Mouse (Mus musculus): ENCODE measurements around the gene St3gal3. TPM values are rescaled to one million over a fixed set of nuclear protein-coding genes. Genes with fewer than 3 reads are reported as not detected.

Gene St3gal3
- total RNA-seq, 4 experiments from 2014 or later, result 30.4 to 40.3 (median 35.3) TPM

DNA sequence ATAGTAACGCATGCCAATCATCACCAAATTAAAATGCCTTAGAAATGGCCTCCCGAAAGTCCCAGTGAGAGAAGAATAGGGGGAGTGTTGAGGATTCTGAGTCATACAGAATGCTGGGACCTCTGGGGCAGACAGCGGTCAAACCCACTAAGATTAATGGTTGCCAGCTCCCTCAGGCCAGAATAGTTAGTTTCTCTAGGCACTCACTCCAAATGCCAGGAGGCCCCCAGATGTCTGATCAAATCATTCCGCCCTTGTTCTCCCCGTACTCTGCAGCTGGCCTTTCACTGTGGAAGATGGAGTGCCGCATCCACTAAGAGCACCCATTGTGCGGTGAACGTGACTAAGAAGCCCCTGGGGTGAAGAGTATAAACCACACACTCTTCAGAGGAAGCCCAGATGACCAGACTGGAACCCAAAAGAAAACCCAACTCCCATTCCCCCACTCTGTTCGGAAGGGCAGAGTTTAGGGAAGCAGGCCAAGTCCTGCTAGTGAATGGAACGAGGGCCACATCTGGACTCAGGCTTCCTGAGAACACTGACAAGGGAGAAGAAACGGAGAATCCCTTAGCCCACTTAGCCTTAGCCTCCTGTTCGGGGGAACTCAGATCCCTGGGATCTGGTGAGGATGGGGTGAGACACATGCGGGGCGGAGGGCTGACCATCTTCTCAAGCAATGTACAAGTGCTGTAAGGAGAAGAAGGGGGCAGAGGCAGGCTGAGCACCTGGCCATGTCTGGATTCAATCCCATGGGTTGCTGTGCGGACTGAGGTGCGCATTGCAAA lies 117.5 kb downstream of the St3gal3 start:
- DNase-seq, result no peak

DNA sequence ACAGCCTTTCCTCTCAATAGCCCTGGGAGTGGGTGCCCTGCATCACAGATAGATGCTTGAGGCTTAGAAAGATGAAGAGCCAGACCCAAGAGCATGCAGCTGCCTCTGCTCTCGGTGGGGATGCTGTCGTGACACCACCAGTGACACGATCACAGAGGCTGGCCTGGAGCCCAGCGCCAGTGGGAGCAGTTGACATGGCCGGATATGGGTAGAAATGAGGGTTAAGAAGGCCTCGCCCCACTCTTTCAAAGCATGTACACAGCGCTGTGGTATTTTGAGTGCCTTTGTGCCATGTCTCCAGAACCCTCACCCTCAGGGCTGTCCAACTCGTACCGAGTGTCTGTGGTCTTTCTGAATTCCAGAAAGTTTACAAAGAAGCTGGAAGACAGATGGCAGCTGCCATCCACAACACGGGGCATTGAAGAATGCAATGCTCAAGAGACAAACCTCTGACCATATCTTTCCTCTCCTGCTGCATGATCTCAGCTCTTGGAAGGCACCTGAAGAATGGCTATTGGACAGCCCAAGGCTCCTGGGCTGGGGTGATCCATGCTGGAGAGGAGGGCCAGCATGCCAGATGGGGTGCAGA lies 118.3 kb downstream of the St3gal3 start:
- no peak for DNase-seq

DNA sequence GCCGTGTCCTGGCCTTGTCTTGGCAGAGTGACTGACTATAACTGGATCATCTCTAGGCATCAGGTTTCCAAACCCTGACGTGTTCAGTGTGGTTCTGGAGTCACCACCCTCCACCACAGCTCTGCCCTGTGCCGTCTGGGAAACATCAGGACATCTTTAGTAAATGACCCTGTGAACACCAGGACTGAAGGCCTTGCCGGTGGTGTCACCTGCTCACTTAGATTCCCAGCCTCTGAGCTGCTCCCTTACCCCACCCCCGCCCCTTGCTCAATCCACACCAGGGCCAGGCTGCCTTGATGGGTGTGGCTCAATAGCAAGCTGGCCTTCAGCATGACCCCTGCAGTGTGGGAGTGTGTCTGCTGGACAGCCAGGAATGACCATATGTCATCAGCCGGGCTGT lies 119.1 kb downstream of the St3gal3 start:
- peak; percentile 58 for DNase-seq

DNA sequence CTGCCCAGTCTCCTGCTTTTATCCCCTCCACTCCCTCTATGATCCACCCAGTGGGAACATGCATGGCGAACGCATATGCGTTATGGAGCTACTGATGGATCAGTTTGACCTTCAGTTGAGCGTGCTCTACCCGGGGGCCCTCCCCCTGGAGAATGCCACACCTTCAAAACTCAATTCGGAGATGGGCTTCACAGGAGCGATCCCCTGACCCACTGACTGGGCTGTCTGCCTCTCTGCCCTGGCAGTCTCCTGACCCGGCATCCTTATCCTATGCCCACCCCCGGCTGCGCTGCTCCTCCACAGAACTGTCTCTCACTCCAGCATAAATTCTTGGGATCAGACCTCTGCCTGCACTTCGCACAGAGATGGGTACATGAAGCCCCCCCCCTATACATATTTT lies 119.6 kb downstream of the St3gal3 start:
- no peak for DNase-seq

GRCm38 (mm10) chr4:118010661-118011173 lies 124.0 kb downstream of the St3gal3 start:
- DNase-seq, result no peak

DNA sequence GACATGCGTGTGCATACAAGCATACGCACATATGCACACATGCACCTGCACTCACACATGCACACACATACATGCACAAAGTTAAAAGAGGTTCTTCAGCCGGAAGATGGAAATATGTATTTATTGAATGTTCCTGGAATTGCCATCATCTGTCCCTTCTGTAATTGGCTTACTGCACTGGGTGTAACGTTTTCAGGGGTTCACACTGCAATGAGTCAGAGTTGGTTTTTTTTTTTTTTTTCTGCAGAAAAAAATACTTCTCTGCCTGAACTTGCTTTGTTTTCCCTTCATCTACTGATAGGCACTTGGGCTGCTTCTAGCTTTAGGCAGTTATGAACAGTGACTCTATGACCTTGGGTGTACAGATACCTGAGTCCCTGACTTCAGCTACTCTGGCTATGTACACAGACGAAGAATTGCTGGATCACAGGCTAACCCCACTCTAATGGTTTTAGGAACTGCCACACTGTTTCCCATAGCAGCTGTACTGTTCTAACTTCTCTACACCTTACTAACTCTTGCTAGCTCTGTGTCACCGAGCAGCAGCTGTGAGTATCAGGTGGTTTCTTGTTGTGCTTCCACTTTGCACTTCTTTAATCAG lies 126.2 kb downstream of the St3gal3 start:
- no peak for DNase-seq

DNA sequence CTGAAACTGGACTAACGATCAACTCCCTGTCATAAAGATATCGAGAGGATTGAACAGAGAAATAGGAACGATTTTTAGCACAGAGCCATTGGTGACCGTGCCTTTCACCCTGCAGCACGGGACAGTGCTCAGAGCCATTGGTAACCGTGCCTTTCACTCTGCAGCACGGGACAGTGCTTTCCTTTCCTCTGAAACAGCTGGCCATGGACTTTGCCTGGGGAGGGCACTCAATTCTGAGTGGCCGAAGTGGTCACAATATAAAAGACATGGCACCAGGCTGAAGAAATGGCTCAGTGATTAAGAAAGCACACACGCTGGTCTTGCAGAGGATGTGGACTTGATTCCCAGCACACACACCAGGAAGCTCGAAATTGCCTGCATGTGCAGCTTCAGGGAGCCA lies 133.4 kb downstream of the St3gal3 start:
- no peak for DNase-seq

GRCm38 (mm10) chr4:118000605-118001208 lies 134.0 kb downstream of the St3gal3 start:
- DNase-seq, result no peak

DNA sequence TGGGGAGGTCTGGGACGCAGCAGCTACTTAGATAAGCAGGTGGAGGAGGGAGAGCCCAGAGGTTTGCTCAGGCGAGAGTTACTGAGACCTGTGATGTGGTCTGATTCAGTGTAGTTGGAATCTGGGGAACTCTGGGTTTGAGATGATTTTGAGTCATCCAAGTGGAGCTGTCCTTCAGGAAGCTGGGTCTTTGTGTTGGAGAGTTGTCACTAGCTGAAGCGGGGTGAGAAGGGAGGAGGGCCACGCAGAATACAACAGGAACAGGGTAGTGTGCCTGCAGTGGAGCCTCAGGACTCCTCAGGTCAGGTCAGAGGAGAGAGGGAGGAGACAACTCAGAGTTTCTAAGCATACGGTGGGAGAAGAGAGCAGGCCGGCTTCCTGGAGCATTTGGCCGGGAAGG lies 134.8 kb downstream of the St3gal3 start:
- no peak for DNase-seq

- DNase-seq, result no peak
These were observed 137.1 kb downstream of the St3gal3 start for GRCm38 (mm10) chr4:117997381-117998269.

- DNase-seq, result no peak
These were observed 138.0 kb downstream of the St3gal3 start for GRCm38 (mm10) chr4:117996701-117997100.

DNA sequence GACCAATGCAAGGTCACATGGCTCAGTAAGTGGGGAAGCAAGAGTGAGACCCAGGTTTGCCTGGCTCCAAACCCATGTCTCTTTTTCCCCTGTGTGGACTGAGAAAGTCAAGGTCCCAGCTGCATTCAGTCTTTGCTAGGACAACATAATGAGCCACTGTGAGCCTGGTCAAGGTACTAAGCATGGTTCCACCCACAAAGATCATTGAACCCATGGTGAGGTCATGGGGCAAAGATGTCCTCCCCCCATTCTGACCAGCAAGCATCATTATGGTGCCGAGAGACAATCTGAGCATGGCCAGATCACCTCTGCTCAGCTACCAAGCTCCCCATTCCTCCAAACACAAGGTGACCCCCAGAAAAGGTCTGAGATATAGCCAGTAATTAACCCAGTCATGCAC lies 139.3 kb downstream of the St3gal3 start:
- no peak for DNase-seq

DNA sequence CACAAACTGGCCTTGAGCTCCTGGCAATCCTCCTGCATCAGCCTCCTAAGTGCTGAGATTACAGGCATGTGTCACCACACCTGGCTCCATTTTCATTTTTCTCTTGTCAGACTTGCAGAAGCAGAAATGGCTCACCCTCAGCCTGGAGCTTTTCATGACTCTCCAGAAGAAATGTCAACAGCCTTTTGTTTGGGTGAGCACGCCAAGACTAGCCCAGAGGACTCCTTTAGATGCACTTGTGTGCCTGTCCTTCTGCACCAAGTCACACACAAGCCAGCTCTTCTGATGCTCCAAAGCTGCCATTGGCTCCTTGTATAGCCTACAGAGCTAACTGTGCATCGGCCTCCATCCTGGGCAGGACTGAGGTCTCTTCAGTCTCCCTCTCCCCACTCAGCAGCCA lies 141.3 kb downstream of the St3gal3 start:
- DNase-seq, result no peak

DNA sequence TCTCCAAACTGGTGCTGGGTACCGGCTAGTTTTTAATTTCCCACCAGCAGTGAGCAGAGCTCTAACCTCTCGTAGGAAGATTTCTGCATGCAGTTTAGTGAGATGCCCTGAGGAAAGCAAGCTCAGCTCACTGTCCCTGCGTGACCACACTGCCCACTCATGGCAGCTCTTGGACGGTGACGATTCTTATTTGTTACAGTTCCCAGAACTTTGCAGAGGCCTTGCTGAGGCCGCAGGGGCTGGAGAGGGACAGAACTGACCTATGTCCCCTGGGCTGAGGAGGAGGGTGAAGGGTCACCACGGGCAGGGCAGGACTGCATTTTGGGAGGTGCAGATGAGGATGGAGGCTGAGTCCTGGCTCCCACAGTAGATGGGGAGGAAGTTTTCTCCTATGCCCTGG lies 141.8 kb downstream of the St3gal3 start:
- DNase-seq, result no peak

DNA sequence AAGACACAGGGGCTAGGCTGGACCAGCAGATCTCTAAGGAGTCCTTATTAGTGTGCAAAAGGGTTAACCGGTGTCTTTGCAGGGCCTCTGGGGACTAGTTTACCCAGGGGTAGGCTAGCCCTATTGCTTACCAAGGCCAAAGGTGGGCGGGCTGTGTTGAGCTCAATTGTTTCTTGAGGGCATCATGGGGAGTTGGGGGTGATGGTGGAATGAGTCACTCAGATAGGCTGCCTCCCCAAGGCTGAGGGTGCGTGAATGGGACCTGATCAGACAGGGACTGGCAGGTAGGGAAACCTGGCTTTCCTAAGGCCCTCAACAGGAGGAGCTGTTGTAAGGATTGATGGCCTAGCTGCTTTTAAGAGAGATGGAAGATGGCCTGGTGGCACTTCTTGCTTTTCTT lies 142.7 kb downstream of the St3gal3 start:
- DNase-seq, result no peak

DNA sequence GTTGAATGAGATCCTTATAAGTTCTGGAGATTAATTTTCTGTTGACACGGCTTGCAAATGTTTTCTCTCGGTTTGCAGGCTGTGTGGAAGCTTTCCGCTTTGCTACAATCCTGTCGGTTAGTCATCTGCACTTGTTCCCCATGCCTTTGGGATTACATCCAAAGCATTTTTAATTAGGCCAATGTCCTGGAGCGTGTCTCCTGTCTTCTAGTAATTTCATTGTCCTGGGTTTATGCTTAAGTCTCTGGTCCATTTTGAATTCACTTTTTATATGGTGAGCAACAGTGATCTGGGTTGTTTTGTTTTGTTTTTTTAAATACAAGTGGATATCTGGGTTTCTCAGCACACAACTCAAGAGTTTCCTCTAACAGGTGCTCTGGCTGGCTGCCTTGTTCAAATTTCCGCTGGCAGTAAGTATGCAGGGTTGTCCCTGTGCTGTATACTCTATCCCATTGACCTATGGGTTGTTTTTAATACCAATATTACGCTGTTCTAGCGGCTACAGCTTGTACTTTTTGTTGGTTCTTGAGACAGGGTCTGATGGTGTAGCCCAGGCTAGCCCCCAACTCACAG lies 143.6 kb downstream of the St3gal3 start:
- DNase-seq, result no peak

DNA sequence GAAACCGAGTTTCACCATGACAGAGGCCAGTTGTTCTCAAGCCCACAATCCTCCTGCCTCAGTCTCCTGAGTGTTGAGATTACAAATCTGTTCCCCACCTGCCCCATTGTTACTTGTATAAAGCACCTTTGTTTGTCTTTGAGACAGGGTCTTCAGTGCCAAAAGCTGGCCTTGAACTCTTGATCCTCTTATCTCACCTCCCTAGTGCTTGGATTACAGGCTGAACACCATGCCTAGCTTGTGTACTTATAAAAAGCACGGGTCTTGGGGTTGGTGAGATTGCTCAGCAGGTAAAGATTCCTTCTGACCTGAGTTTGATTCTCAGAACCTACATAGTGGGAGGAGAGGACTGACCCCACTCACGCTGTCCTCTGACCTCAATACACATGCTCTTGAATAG lies 144.1 kb downstream of the St3gal3 start:
- DNase-seq, result no peak

DNA sequence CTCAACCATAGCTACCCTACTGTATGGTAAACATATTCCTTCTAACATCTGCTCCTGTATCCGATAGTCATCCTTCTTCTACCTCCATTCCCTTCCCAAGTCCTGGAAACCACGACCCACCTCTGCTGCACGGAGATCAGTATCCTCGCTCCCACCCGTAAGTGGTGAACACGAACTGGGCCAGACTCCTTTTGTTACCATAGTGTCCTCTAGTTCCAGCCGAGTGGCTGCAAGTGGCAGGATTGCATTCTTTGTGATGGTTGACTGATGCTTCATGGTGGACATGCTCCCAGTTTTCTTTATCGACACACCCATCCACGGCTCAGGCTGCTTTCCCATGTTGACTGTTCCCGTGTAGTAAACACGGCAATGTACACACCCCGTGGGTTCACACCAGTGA lies 144.9 kb downstream of the St3gal3 start:
- no peak for DNase-seq

- DNase-seq, result no peak
These were observed 147.9 kb downstream of the St3gal3 start for GRCm38 (mm10) chr4:117986766-117987165.

DNA sequence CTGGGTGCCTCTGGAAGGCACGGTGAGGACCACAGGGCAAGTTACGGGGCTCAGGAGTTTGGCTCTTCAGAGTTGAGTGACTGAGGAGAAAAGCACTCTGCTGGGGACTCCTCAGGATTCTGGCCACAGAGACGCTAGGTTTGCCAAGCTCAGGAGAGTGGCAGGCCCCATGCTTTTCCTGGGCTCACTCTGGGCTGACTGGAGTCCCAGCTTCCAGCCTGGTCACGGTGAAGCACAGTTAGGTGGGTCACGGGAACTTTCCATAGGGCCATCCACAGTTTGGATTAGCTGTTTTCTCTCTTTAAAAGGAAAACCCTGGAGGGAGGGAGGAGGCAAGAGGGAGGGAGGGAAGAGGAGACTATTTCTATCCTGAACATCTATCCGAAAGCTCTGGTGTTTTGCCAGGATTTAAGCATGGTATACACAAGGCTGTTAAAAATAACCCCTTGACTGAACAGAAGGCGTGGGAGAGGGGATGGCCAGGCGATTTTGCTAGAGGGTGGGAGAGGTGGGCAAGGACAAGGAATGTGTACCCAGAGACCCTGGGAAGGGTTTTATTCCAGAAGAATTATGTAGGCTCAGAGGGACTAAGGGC lies 149.6 kb downstream of the St3gal3 start:
- DNase-seq, result no peak

DNA sequence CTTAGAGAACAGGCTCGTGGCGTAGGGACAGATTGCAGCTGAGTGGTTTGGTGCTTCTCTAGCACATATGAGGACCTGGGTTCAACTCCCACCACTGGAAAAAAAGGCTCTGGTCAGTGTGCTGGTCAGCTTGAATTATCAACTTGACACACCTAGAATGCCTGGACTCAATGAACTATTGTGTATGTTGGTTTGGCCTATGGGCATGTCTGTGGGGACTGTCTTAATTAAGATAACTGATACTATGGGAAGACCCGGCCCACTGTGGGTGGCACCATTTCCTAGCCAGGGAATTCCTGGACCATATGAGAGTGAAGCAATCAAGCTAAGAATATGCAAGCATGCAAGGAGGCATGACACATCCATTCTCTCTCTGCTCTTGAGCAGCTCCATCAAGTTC lies 150.5 kb downstream of the St3gal3 start:
- DNase-seq, result no peak

DNA sequence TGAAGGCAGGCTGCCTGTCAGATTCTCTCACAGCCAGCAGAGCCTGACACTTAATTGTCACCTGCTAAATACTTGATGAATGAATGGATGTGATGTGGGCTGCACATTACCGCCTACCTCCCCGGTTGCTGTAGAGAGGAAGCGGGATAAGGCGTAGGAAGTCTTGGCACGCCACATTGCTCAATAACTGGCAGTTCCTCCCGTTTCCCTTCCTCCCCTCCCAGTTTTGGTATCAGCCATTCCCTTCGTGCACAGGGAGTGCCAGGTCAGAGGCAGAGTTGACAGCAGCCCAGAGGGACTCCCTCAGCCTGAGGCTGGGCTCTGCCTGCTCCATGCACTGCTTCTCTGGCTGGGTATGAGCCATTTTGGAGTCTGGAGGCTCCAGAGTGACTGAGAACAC lies 152.0 kb downstream of the St3gal3 start:
- DNase-seq, result no peak

All from adrenal gland, adult 8-10 months (tissue).